Mouse (Mus musculus): Measurements from ENCODE around the gene Mb. TPM values are rescaled to one million over a fixed set of nuclear protein-coding genes. Genes with fewer than 3 reads are reported as not detected.

The Mb gene
- polyA plus RNA-seq, 1 experiment from 2014 or later = 0.44 TPM

GRCm38 (mm10) chr15:77036320-77036988 is 14.0 kb downstream of the Mb start:
- WGBS = 46% methylated on average over 11 of the region's 11 CpGs
- Histone ChIP-seq H3K9me3 (no peaks in the 10 kb centered on the region), H3K27me3 (replicated peaks) (no peaks in the 10 kb centered on the region), H3K27ac (peak overlapping the region; percentile 99), H3K36me3 (no peaks in the 10 kb centered on the region), H3K4me3 (replicated peaks) (no peak overlapping the region), H3K4me1 (replicated peaks) (peaks cover 26% of the 10 kb centered on the region), H3K9ac (0 out of 2 replicates have a peak overlapping the region, but pooled peaks have one; percentile 26), H3K4me2 (replicated peaks) (0 out of 2 replicates have a peak overlapping the region, but pooled peaks have one; percentile 33)
- peak; percentile 77 for ATAC-seq

- Histone ChIP-seq H3K4me3 (replicated peaks) (no peak overlapping the region), H3K27me3 (replicated peaks) (no peaks in the 10 kb centered on the region), H3K4me2 (replicated peaks) (no peak overlapping the region), H3K9ac (no peak overlapping the region), H3K36me3 (no peaks in the 10 kb centered on the region), H3K9me3 (no peaks in the 10 kb centered on the region), H3K4me1 (replicated peaks) (peaks cover 26% of the 10 kb centered on the region), H3K27ac (peak overlapping the region; percentile 99)
- no peak for ATAC-seq
- WGBS = 67% methylated on average over 3 of the region's 3 CpGs
Observed at GRCm38 (mm10) chr15:77035643-77036042, 14.8 kb downstream of the Mb start.

GRCm38 (mm10) chr15:77034526-77034925 is 15.9 kb downstream of the Mb start:
- Histone ChIP-seq H3K9me3 (no peaks in the 10 kb centered on the region), H3K9ac (no peak overlapping the region), H3K4me3 (replicated peaks) (no peak overlapping the region), H3K36me3 (no peaks in the 10 kb centered on the region), H3K27ac (no peak overlapping the region), H3K4me2 (replicated peaks) (no peak overlapping the region), H3K4me1 (replicated peaks) (peaks cover 26% of the 10 kb centered on the region), H3K27me3 (replicated peaks) (no peaks in the 10 kb centered on the region)
- WGBS = 86% methylated on average over 6 of the region's 6 CpGs
- ATAC-seq = no peak

- ATAC-seq = no peak
- Histone ChIP-seq H3K4me1 (replicated peaks) (peaks cover 8% of the 10 kb centered on the region), H3K9me3 (no peaks in the 10 kb centered on the region), H3K4me2 (replicated peaks) (no peak overlapping the region), H3K27ac (no peak overlapping the region), H3K36me3 (no peaks in the 10 kb centered on the region), H3K9ac (no peak overlapping the region), H3K4me3 (replicated peaks) (no peak overlapping the region), H3K27me3 (replicated peaks) (no peaks in the 10 kb centered on the region)
- WGBS = 58% methylated on average over 3 of the region's 3 CpGs
Observed at GRCm38 (mm10) chr15:77031271-77031670, 19.2 kb downstream of the Mb start.

- H3K4me3 ChIP-seq (replicated peaks) = no peak overlapping the region
- H3K36me3 ChIP-seq = no peaks in the 10 kb centered on the region
- H3K27me3 ChIP-seq (replicated peaks) = no peaks in the 10 kb centered on the region
- ATAC-seq = peak; percentile 45; the same call in 1 of the 2 replicates
- 30% methylated on average over 7 of the region's 7 CpGs for WGBS
- no peaks in the 10 kb centered on the region for H3K4me1 ChIP-seq (replicated peaks)
- H3K27ac ChIP-seq = no peak overlapping the region
- no peak overlapping the region for H3K9ac ChIP-seq
- 0 out of 2 replicates have a peak overlapping the region, but pooled peaks have one; percentile 10 for H3K4me2 ChIP-seq (replicated peaks)
- H3K9me3 ChIP-seq = no peaks in the 10 kb centered on the region
Observed at GRCm38 (mm10) chr15:77029331-77029991, 21.0 kb downstream of the Mb start.

- H3K36me3 ChIP-seq = no peaks in the 10 kb centered on the region
- 78% methylated on average over 6 of the region's 6 CpGs for WGBS
- no peak overlapping the region for H3K4me3 ChIP-seq (replicated peaks)
- no peaks in the 10 kb centered on the region for H3K4me1 ChIP-seq (replicated peaks)
- no peaks in the 10 kb centered on the region for H3K27me3 ChIP-seq (replicated peaks)
- no peak overlapping the region for H3K9ac ChIP-seq
- H3K9me3 ChIP-seq = no peaks in the 10 kb centered on the region
- no peak overlapping the region for H3K4me2 ChIP-seq (replicated peaks)
- ATAC-seq = no peak
- no peak overlapping the region for H3K27ac ChIP-seq
Observed at GRCm38 (mm10) chr15:77027675-77028074, 22.8 kb downstream of the Mb start.

GRCm38 (mm10) chr15:77027117-77027516 is 23.4 kb downstream of the Mb start:
- no peak overlapping the region for H3K4me3 ChIP-seq (replicated peaks)

GRCm38 (mm10) chr15:77025884-77026583 is 24.4 kb downstream of the Mb start:
- WGBS = 61% methylated on average over 5 of the region's 5 CpGs
- Histone ChIP-seq H3K36me3 (no peaks in the 10 kb centered on the region), H3K27me3 (replicated peaks) (no peaks in the 10 kb centered on the region), H3K9me3 (no peaks in the 10 kb centered on the region), H3K4me2 (replicated peaks) (no peak overlapping the region), H3K9ac (no peak overlapping the region), H3K27ac (no peak overlapping the region), H3K4me3 (replicated peaks) (no peak overlapping the region), H3K4me1 (replicated peaks) (no peaks in the 10 kb centered on the region)
- ATAC-seq = no peak

More at GRCm38 (mm10) chr15:77027117-77027516, 23.4 kb downstream of the Mb start:
- Histone ChIP-seq H3K9ac (no peak overlapping the region), H3K9me3 (no peaks in the 10 kb centered on the region), H3K36me3 (no peaks in the 10 kb centered on the region), H3K27ac (no peak overlapping the region), H3K27me3 (replicated peaks) (no peaks in the 10 kb centered on the region), H3K4me2 (replicated peaks) (no peak overlapping the region), H3K4me1 (replicated peaks) (no peaks in the 10 kb centered on the region)
- ATAC-seq = no peak
- WGBS = 90% methylated on average over 3 of the region's 3 CpGs

GRCm38 (mm10) chr15:77022401-77022957 is 28.0 kb downstream of the Mb start:
- WGBS = 70% methylated on average over 5 of the region's 5 CpGs

GRCm38 (mm10) chr15:77021851-77022250 is 28.6 kb downstream of the Mb start:
- Histone ChIP-seq H3K9me3 (no peaks in the 10 kb centered on the region), H3K9ac (no peak overlapping the region), H3K27me3 (replicated peaks) (no peaks in the 10 kb centered on the region), H3K36me3 (no peaks in the 10 kb centered on the region), H3K4me3 (replicated peaks) (no peak overlapping the region), H3K4me1 (replicated peaks) (no peaks in the 10 kb centered on the region), H3K27ac (no peak overlapping the region), H3K4me2 (replicated peaks) (no peak overlapping the region)
- 66% methylated on average over 4 of the region's 4 CpGs for WGBS
- ATAC-seq = no peak

More at GRCm38 (mm10) chr15:77022401-77022957, 28.0 kb downstream of the Mb start:
- no peak for ATAC-seq
- Histone ChIP-seq H3K4me3 (replicated peaks) (no peak overlapping the region), H3K9me3 (no peaks in the 10 kb centered on the region), H3K36me3 (no peaks in the 10 kb centered on the region), H3K4me1 (replicated peaks) (no peaks in the 10 kb centered on the region), H3K9ac (no peak overlapping the region), H3K27me3 (replicated peaks) (no peaks in the 10 kb centered on the region), H3K4me2 (replicated peaks) (no peak overlapping the region), H3K27ac (no peak overlapping the region)

- Histone ChIP-seq H3K4me3 (replicated peaks) (no peak overlapping the region), H3K4me1 (replicated peaks) (no peaks in the 10 kb centered on the region), H3K27me3 (replicated peaks) (no peaks in the 10 kb centered on the region), H3K9me3 (no peaks in the 10 kb centered on the region), H3K9ac (no peak overlapping the region), H3K36me3 (no peaks in the 10 kb centered on the region), H3K4me2 (replicated peaks) (no peak overlapping the region), H3K27ac (no peak overlapping the region)
- no peak for ATAC-seq
- WGBS = 95% methylated on average over 3 of the region's 3 CpGs
Observed at GRCm38 (mm10) chr15:77021056-77021455, 29.4 kb downstream of the Mb start.

GRCm38 (mm10) chr15:77020136-77020535 is 30.3 kb downstream of the Mb start:
- H3K27ac ChIP-seq = no peak overlapping the region
- H3K4me2 ChIP-seq (replicated peaks) = no peak overlapping the region
- WGBS = 84% methylated on average over 4 of the region's 4 CpGs
- no peaks in the 10 kb centered on the region for H3K9me3 ChIP-seq
- H3K4me1 ChIP-seq (replicated peaks) = no peaks in the 10 kb centered on the region
- no peaks in the 10 kb centered on the region for H3K36me3 ChIP-seq
- no peak overlapping the region for H3K9ac ChIP-seq
- H3K27me3 ChIP-seq (replicated peaks) = no peaks in the 10 kb centered on the region
- no peak overlapping the region for H3K4me3 ChIP-seq (replicated peaks)
- ATAC-seq = no peak

Data from intestine, embryonic 15.5 days (tissue).